ENCODE assay signal across 10 mouse cellular contexts in genomic region chr9:62222481-62222880, GRCm38 (mm10). TPM values are rescaled to one million over a fixed set of nuclear protein-coding genes. Genes with fewer than 3 reads are reported as not detected.
DNase-seq lines count a peak whose midpoint lies in the region; ATAC-seq and TF ChIP-seq lines count a peak whose summit lies in the region.
"Had no signal": no experiment of that assay in that cellular context is flagged by ENCODE, and none has a peak within 500 bp of the region (broad histone marks: within the 10 kb centered on the region; RNA-seq: fewer than 3 reads in every experiment).

No protein-coding gene starts in this region.

- H3K4me2 ChIP-seq in hindbrain, embryonic 16.5 days (ENCODE audit: low read length): no peak overlapping the region
- H3K4me2 ChIP-seq: liver, embryonic 15.5 days had no signal

- peak; percentile 47 to 60 for DNase-seq in left cerebral cortex, adult 18-20 months (ENCODE audit: low spot score in 2 of 2)
- DNase-seq in left cerebral cortex, adult 11 months (ENCODE audit: low spot score): no peak
- peak; percentile 44 for DNase-seq in cerebellum, adult 11 months
- peak; percentile 53 for DNase-seq in right cerebral cortex, postnatal 25 days
- no peak for DNase-seq in spleen, postnatal 14 days (ENCODE audit: low spot score in 2 of 2)
- DNase-seq in gastrocnemius, adult 2 months: no peak
- no peak for DNase-seq in heart, postnatal 36 days

- no peak for TF ChIP-seq CTCF in gastrocnemius, adult 2 months (IDR thresholded peaks at IDR 0.05)

- no peaks in the 10 kb centered on the region for H3K36me3 ChIP-seq in hindbrain, embryonic 16.5 days (ENCODE audit: control insufficient read depth, insufficient read depth, low read length)
- H3K36me3 ChIP-seq: liver, embryonic 15.5 days had no signal

- WGBS in hindbrain, embryonic 16.5 days: 10% methylated on average over 10 of the region's 10 CpGs

- peak; percentile 58; the same call in 1 of the 2 replicates for ATAC-seq in hindbrain, embryonic 16.5 days

- H3K27ac ChIP-seq in hindbrain, embryonic 16.5 days (ENCODE audit: low read depth, low read length): peak overlapping the region; percentile 29; the same call in 1 of the 2 replicates
- H3K27ac ChIP-seq in gastrocnemius, adult 2 months: no peak overlapping the region
- H3K27ac ChIP-seq: heart, adult 2 months; liver, embryonic 15.5 days had no signal

- H3K4me1 ChIP-seq in hindbrain, embryonic 16.5 days (ENCODE audit: control insufficient read depth, insufficient read depth, low read depth, low read length): no peaks in the 10 kb centered on the region
- H3K4me1 ChIP-seq: liver, embryonic 15.5 days had no signal

- intact Hi-C loops in gastrocnemius, adult 2 months (cut with DNase I): no loop called here
- intact Hi-C loops in heart, postnatal 36 days (cut with DNase I): no loop called here

- H3K9me3 ChIP-seq in hindbrain, embryonic 16.5 days (ENCODE audit: control insufficient read depth, low read length): no peaks in the 10 kb centered on the region
- H3K9me3 ChIP-seq: liver, embryonic 15.5 days had no signal

- H3K9ac ChIP-seq in hindbrain, embryonic 16.5 days (ENCODE audit: low read depth, low read length): no peak overlapping the region
- H3K9ac ChIP-seq: liver, embryonic 15.5 days had no signal

- no peaks in the 10 kb centered on the region for H3K27me3 ChIP-seq in hindbrain, embryonic 16.5 days (replicated peaks; ENCODE audit: control insufficient read depth, insufficient read depth, low read length)
- H3K27me3 ChIP-seq: liver, embryonic 15.5 days had no signal

- no peak overlapping the region for H3K4me3 ChIP-seq in hindbrain, embryonic 16.5 days (ENCODE audit: low read length)
- no peak overlapping the region for H3K4me3 ChIP-seq in gastrocnemius, adult 2 months
- H3K4me3 ChIP-seq: heart, adult 2 months; liver, embryonic 15.5 days had no signal

RNA-seq across cellular contexts. Expression of gene Spesp1, which starts 59.5 kb away (rescaled TPM):
- not detected for total RNA-seq in left cerebral cortex, adult 18-20 months (2021)
- polyA plus RNA-seq in hindbrain, embryonic 16.5 days (2015; fragmentation: Nextera tagmentation; extraction: Ambion mirVana): not detected in 2 replicates
- not detected for total RNA-seq in gastrocnemius, adult 2 months (2021)
- total RNA-seq in heart, postnatal 36 days (2021): not detected
- total RNA-seq: heart, adult 2 months had no signal
- polyA plus RNA-seq: liver, embryonic 15.5 days had no signal

Comparison
In these comparisons a context has a peak if more than half of its experiments do, and no peak if none do; other contexts are left out.
1. DNase-seq: peak in left cerebral cortex, adult 18-20 months (2 of 2), cerebellum, adult 11 months (single experiment) and right cerebral cortex, postnatal 25 days (single experiment); none in left cerebral cortex, adult 11 months (single experiment), spleen, postnatal 14 days (0 of 2), gastrocnemius, adult 2 months (single experiment) and heart, postnatal 36 days (0 of 2).